Mouse (Mus musculus): ENCODE results near the gene Sh3bp4.

DNA sequence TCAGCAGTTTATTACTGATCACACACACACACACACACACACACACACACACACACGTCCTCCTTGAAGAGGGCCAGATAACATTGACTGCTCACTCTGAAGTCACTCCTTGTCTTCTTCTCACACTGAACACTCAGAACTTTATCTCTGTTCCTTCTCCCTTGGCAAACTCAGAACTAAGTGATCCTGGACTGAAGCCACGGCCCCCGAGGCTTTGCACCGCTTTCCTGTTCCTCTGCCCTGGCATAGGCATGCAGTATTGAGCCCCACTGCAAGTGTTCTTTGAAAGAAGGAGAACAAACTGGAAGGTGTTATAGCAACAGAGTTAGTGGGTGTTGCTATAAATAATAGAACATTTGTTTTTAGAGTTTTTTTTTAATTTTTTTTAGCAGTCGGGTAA lies 68.1 kb downstream of the Sh3bp4 start:
- TF ChIP-seq POLR2A (IDR thresholded peaks at IDR 0.05; ENCODE audit: borderline replicate concordance, extremely low read depth, insufficient read depth, insufficient read length, poor library complexity, severe bottlenecking): no peak
- no peak for TF ChIP-seq CTCF (IDR thresholded peaks at IDR 0.05; ENCODE audit: borderline replicate concordance, extremely low read depth, insufficient read depth, insufficient read length)
